Mouse (Mus musculus) MEL (cell line): Measurements from ENCODE around the gene Pigs. TPM values are rescaled to one million over a fixed set of nuclear protein-coding genes. Genes with fewer than 3 reads are reported as not detected.

Experiments
- DNase-seq: peaks from one replicate; pipeline ENCODE4 v3.0.0; 2011; ENCODE audit warnings: low read depth, low spot score
- H3K27ac ChIP-seq: 2 replicates; pipeline ENCODE4 v1.5.1; 2012; ENCODE audit warnings: low read depth, mild to moderate bottlenecking, control low read depth, low read length, moderate library complexity; ENCODE audit not compliant: control insufficient read depth
- H3K27me3 ChIP-seq, 2 experiments: fragments of 150-350 bp in 1 of 2; sonication (generic) in 1 of 2; 2 replicates each; pipeline ENCODE4 v1.6.1; 2012; ENCODE audit warnings: low read length in 2 of 2, mild to moderate bottlenecking in 2 of 2, improper control_type of control experiment in 1 of 2, moderate library complexity in 1 of 2; ENCODE audit not compliant: insufficient read depth in 2 of 2, control insufficient read depth in 1 of 2
- H3K36me3 ChIP-seq, 2 experiments: 2 replicates each; pipeline ENCODE4 v1.6.1; 2012 to 2014; ENCODE audit warnings: low read length in 2 of 2, improper control_type of control experiment in 1 of 2, inconsistent platforms in 1 of 2, mild to moderate bottlenecking in 1 of 2; ENCODE audit not compliant: insufficient read depth in 2 of 2, control insufficient read depth in 1 of 2
- H3K4me1 ChIP-seq, 2 experiments: fragments of 150-350 bp in 1 of 2; sonication (generic) in 1 of 2; 2 replicates each; pipeline ENCODE4 v1.6.1; 2012; ENCODE audit warnings: low read length in 2 of 2, improper control_type of control experiment in 1 of 2, mild to moderate bottlenecking in 1 of 2; ENCODE audit not compliant: insufficient read depth in 2 of 2, control insufficient read depth in 1 of 2
- H3K4me3 ChIP-seq, 2 experiments: fragments of 150-350 bp in 1 of 2; sonication (generic) in 1 of 2; 2 replicates each; pipeline ENCODE4 v1.5.1; 2012; ENCODE audit warnings: low read depth in 2 of 2, low read length in 2 of 2, mild to moderate bottlenecking in 2 of 2, moderate library complexity in 2 of 2, control low read depth in 1 of 2, improper control_type of control experiment in 1 of 2; ENCODE audit not compliant: control insufficient read depth in 1 of 2, insufficient read depth in 1 of 2
- H3K79me2 ChIP-seq: 2 replicates; pipeline ENCODE4 v1.6.1; 2012; ENCODE audit warnings: mild to moderate bottlenecking, low read length, moderate library complexity; ENCODE audit not compliant: control insufficient read depth, poor library complexity, insufficient read depth
- H3K9ac ChIP-seq: 2 replicates; pipeline ENCODE4 v1.6.1; 2012; ENCODE audit warnings: low read depth, mild to moderate bottlenecking, control low read depth, low read length, moderate library complexity; ENCODE audit not compliant: control insufficient read depth, poor library complexity, severe bottlenecking
- H3K9me3 ChIP-seq: fragments of 150-350 bp; sonication (generic); replicated peaks from 2 replicates; pipeline ENCODE4 v1.6.1; 2012; ENCODE audit warnings: mild to moderate bottlenecking, low read length, improper control_type of control experiment, moderate library complexity; ENCODE audit not compliant: insufficient read depth
- BHLHE40 ChIP-seq: IDR thresholded peaks from 2 replicates; pipeline ENCODE4 v1.6.1; 2012; ENCODE audit warnings: low read depth, mild to moderate bottlenecking, inconsistent platforms, low read length, improper control_type of control experiment, borderline replicate concordance
- CHD1 ChIP-seq: IDR thresholded peaks from 2 replicates; pipeline ENCODE4 v1.6.1; 2012; ENCODE audit warnings: low read depth, mild to moderate bottlenecking, inconsistent platforms, low read length, improper control_type of control experiment
- CHD2 ChIP-seq: IDR thresholded peaks from 2 replicates; pipeline ENCODE4 v1.6.1; 2011; ENCODE audit warnings: low read length, improper control_type of control experiment
- ELF1 ChIP-seq: IDR thresholded peaks from 2 replicates; pipeline ENCODE4 v1.6.1; 2014; ENCODE audit warnings: low read depth, mild to moderate bottlenecking, inconsistent platforms, low read length, improper control_type of control experiment, moderate library complexity
- EP300 ChIP-seq, 2 experiments: IDR thresholded peaks; 2 replicates each; pipeline ENCODE4 v1.6.1; 2011; ENCODE audit warnings: improper control_type of control experiment in 2 of 2, low read length in 2 of 2, low read depth in 1 of 2, mild to moderate bottlenecking in 1 of 2
- ETS1 ChIP-seq: IDR thresholded peaks from 2 replicates; pipeline ENCODE4 v1.6.1; 2012; ENCODE audit warnings: low read depth, mild to moderate bottlenecking, inconsistent platforms, low read length, improper control_type of control experiment, moderate library complexity
- GABPA ChIP-seq: IDR thresholded peaks from 2 replicates; pipeline ENCODE4 v1.6.1; 2012; ENCODE audit warnings: low read depth, mild to moderate bottlenecking, inconsistent platforms, low read length, improper control_type of control experiment, moderate library complexity
- GATA1 ChIP-seq: IDR thresholded peaks from 2 replicates; pipeline ENCODE4 v1.6.1; 2011; ENCODE audit warnings: low read depth, low read length, improper control_type of control experiment
- JUND ChIP-seq: IDR thresholded peaks from 2 replicates; pipeline ENCODE4 v1.6.1; 2011; ENCODE audit warnings: low read depth, mild to moderate bottlenecking, improper control_type of control experiment, low read length
- KAT2A ChIP-seq: conservative IDR thresholded peaks from 2 replicates; pipeline ENCODE4 v1.6.1; 2012; ENCODE audit warnings: low read depth, low read length, improper control_type of control experiment, inconsistent platforms
- MAFK ChIP-seq: IDR thresholded peaks from 2 replicates; pipeline ENCODE4 v1.6.1; 2011; ENCODE audit warnings: low read depth, mild to moderate bottlenecking, low read length, improper control_type of control experiment, borderline replicate concordance
- MAX ChIP-seq: IDR thresholded peaks from 2 replicates; pipeline ENCODE4 v1.6.1; 2011; ENCODE audit warnings: low read length, improper control_type of control experiment
- MXI1 ChIP-seq: IDR thresholded peaks from 2 replicates; pipeline ENCODE4 v1.6.1; 2011; ENCODE audit warnings: mild to moderate bottlenecking, low read depth, low read length, improper control_type of control experiment
- MYB ChIP-seq: IDR thresholded peaks from 2 replicates; pipeline ENCODE4 v1.6.1; 2011; ENCODE audit warnings: mild to moderate bottlenecking, low read depth, low read length, improper control_type of control experiment
- MYC ChIP-seq: IDR thresholded peaks from 2 replicates; pipeline ENCODE4 v1.6.1; 2011; ENCODE audit warnings: low read depth, mild to moderate bottlenecking, low read length, improper control_type of control experiment, moderate library complexity
- POLR2A ChIP-seq, 2 experiments: IDR thresholded peaks; 2 replicates each; pipeline ENCODE4 v1.6.1; 2011 to 2012; ENCODE audit warnings: low read length in 2 of 2, mild to moderate bottlenecking in 2 of 2, control low read depth in 1 of 2, improper control_type of control experiment in 1 of 2, low read depth in 1 of 2, moderate library complexity in 1 of 2; ENCODE audit not compliant: control insufficient read depth in 1 of 2, insufficient read depth in 1 of 2, poor library complexity in 1 of 2
- POLR2AphosphoS2 ChIP-seq: IDR thresholded peaks from 2 replicates; pipeline ENCODE4 v1.6.1; 2011; ENCODE audit warnings: low read length, improper control_type of control experiment
- POLR2AphosphoS5 ChIP-seq: IDR thresholded peaks from 2 replicates; pipeline ENCODE4 v1.6.1; 2012; ENCODE audit warnings: low read depth, borderline replicate concordance, mild to moderate bottlenecking, inconsistent platforms, low read length, moderate library complexity, mixed read lengths
- RAD21 ChIP-seq: IDR thresholded peaks from 2 replicates; pipeline ENCODE4 v1.6.1; 2011; ENCODE audit warnings: mild to moderate bottlenecking, low read depth, low read length, improper control_type of control experiment
- SMC3 ChIP-seq: IDR thresholded peaks from 2 replicates; pipeline ENCODE4 v1.6.1; 2011; ENCODE audit warnings: low read depth, low read length, improper control_type of control experiment
- TBP ChIP-seq: IDR thresholded peaks from 2 replicates; pipeline ENCODE4 v1.8.0; 2011; ENCODE audit warnings: low read depth, low read length, improper control_type of control experiment
- TCF12 ChIP-seq: IDR thresholded peaks from 2 replicates; pipeline ENCODE4 v1.6.1; 2014; ENCODE audit warnings: low read depth, mild to moderate bottlenecking, inconsistent platforms, low read length, improper control_type of control experiment, moderate library complexity
- UBTF ChIP-seq: IDR thresholded peaks from 2 replicates; pipeline ENCODE4 v1.6.1; 2012; ENCODE audit warnings: low read depth, mild to moderate bottlenecking, inconsistent platforms, low read length, improper control_type of control experiment, moderate library complexity, borderline replicate concordance; ENCODE audit not compliant: insufficient read depth
- USF1 ChIP-seq: IDR thresholded peaks from 2 replicates; pipeline ENCODE4 v1.6.1; 2014; ENCODE audit warnings: low read depth, mild to moderate bottlenecking, inconsistent platforms, low read length, improper control_type of control experiment, moderate library complexity
- ZC3H11A ChIP-seq: IDR thresholded peaks from 2 replicates; pipeline ENCODE4 v1.6.1; 2012; ENCODE audit warnings: low read depth, mild to moderate bottlenecking, inconsistent platforms, low read length, improper control_type of control experiment
- ZMIZ1 ChIP-seq: IDR thresholded peaks from 2 replicates; pipeline ENCODE4 v1.6.1; 2012; ENCODE audit warnings: low read depth, mild to moderate bottlenecking, inconsistent platforms, low read length, improper control_type of control experiment, moderate library complexity
- ZNF384 ChIP-seq: IDR thresholded peaks from 2 replicates; pipeline ENCODE4 v1.6.1; 2012; ENCODE audit warnings: low read depth, mild to moderate bottlenecking, inconsistent platforms, low read length, improper control_type of control experiment
- polyA plus RNA-seq, 2 experiments: library from polyadenylated mRNA; stranded (reverse) in 1 of 2; unstranded in 1 of 2; fragments of >175 nt in 1 of 2; fragments of >200 nt in 1 of 2; gene quantifications; 2 replicates each; pipeline versions ENCODE4 v1.2.1 to v1.2.4; 2012; ENCODE audit warnings: low replicate concordance in 2 of 2, low read depth in 1 of 2; ENCODE audit not compliant: insufficient read length in 2 of 2, insufficient read depth in 1 of 2, missing spikeins in 1 of 2
- total RNA-seq: library from RNA; depleted of rRNA; stranded (reverse); fragments of 300-350 nt; gene quantifications from 2 replicates; pipeline ENCODE4 v1.2.3, GENCODE M21; 2012

Pigs gene
- total and polyA plus RNA-seq, 3 experiments = 28.5 to 97.1 (median 51.2) TPM

- Histone ChIP-seq H3K27me3 (no peaks in the 10 kb centered on the region), H3K36me3 (peaks cover under 1 to 2% of the 10 kb centered on the region in 2 experiments; a peak in 2 of 4 replicates), H3K4me3 (no peak overlapping the region), H3K4me1 (no peaks in the 10 kb centered on the region), H3K27ac (no peak overlapping the region), H3K9ac (no peak overlapping the region), H3K79me2 (no peaks in the 10 kb centered on the region), H3K9me3 (no peaks in the 10 kb centered on the region)
- TF ChIP-seq GATA1 (no peak), RAD21 (no peak), ELF1 (no peak), USF1 (no peak), POLR2AphosphoS5 (no peak), MXI1 (no peak), MAFK (no peak)
- DNase-seq = no peak
Measured at GRCm38 (mm10) chr11:78294585-78294984, 33.6 kb upstream of the Pigs start.

GRCm38 (mm10) chr11:78300917-78301316, 27.3 kb upstream of the Pigs start:
- DNase-seq = no peak
- Histone ChIP-seq H3K9ac (peak overlapping the region; percentile 87), H3K79me2 (peaks cover 32% of the 10 kb centered on the region), H3K4me3 (peak overlapping the region; percentile 79 to 87), H3K9me3 (no peaks in the 10 kb centered on the region), H3K27me3 (no peaks in the 10 kb centered on the region), H3K27ac (peak overlapping the region; percentile 91), H3K36me3 (peaks cover 24 to 39% of the 10 kb centered on the region in 2 experiments), H3K4me1 (peaks cover 9 to 14% of the 10 kb centered on the region in 2 experiments; a peak in 3 of 4 replicates)
- no peak for TF ChIP-seq GATA1
- no peak for TF ChIP-seq TBP
- peak in 1 of 2 experiments; percentile 23; a peak in 1 of 4 replicates for TF ChIP-seq EP300 (IDR thresholded peaks at IDR 0.05; ENCODE audit: low read depth in 1 of 2, low read length in 2 of 2)
- TF ChIP-seq GABPA = no peak
- peak; percentile 51 for TF ChIP-seq MAX
- TF ChIP-seq ZNF384 = no peak
- no peak for TF ChIP-seq ZC3H11A
- TF ChIP-seq JUND = no peak
- peak; percentile 92 for TF ChIP-seq CHD1
- TF ChIP-seq TCF12 = no peak; the same call in 1 of the 2 replicates
- no peak for TF ChIP-seq ETS1
- TF ChIP-seq MYC = peak; percentile 26; the same call in 1 of the 2 replicates
- no peak for TF ChIP-seq BHLHE40
- TF ChIP-seq POLR2A (IDR thresholded peaks at IDR 0.05; ENCODE audit: control insufficient read depth in 1 of 2, insufficient read depth in 1 of 2, low read depth in 1 of 2, low read length in 2 of 2, poor library complexity in 1 of 2) = no peak
- no peak for TF ChIP-seq MAFK
- no peak for TF ChIP-seq ZMIZ1
- TF ChIP-seq CHD2 = no peak
- TF ChIP-seq MYB = no peak
- no peak for TF ChIP-seq POLR2AphosphoS2
- TF ChIP-seq RAD21 = no peak
- TF ChIP-seq MXI1 = peak; percentile 78; the same call in 1 of the 2 replicates
- no peak for TF ChIP-seq SMC3
- TF ChIP-seq KAT2A = peak; percentile 48; the same call in 1 of the 2 replicates
- no peak for TF ChIP-seq ELF1
- 0 out of 2 replicates have a peak, but pooled peaks have one; percentile 33 for TF ChIP-seq UBTF
